15 mouse cellular contexts compared by ENCODE assay signal in genomic region chr7:74330117-74330857, GRCm38 (mm10).
DNase-seq lines count a peak whose midpoint lies in the region; ATAC-seq and TF ChIP-seq lines count a peak whose summit lies in the region.
"Had no signal": no experiment of that assay in that cellular context is flagged by ENCODE, and none has a peak within 500 bp of the region (broad histone marks: within the 10 kb centered on the region; RNA-seq: fewer than 3 reads in every experiment).

No protein-coding gene starts in this region.

- peak; percentile 61; the same call in 1 of the 2 replicates for ATAC-seq in limb, embryonic 11.5 days (ENCODE audit: insufficient number of reproducible peaks, low FRiP score, low TSS enrichment, low read depth)
- ATAC-seq in monocyte, adult 5-6 weeks (replicated peaks; ENCODE audit: insufficient number of reproducible peaks, low FRiP score, low TSS enrichment, poor library complexity, severe bottlenecking), result no peak
- ATAC-seq: CD4-positive, CD25-positive, alpha-beta regulatory T cell, adult 4 months; intestine, embryonic 16.5 days had no signal

- H3K27ac ChIP-seq in kidney, adult 2 months (ENCODE audit: insufficient read depth, low read depth, low read length), result no peak overlapping the region
- no peak overlapping the region for H3K27ac ChIP-seq in limb, embryonic 11.5 days (replicated peaks; ENCODE audit: low read depth, low read length)
- H3K27ac ChIP-seq: liver, embryonic 15.5 days had no signal

- H3K36me3 ChIP-seq in kidney, adult 2 months (ENCODE audit: control insufficient read depth, insufficient read depth, low read length), result no peaks in the 10 kb centered on the region; the same call in 1 of the 2 replicates
- H3K36me3 ChIP-seq in limb, embryonic 11.5 days (ENCODE audit: control insufficient read depth, insufficient read depth, low read length), result no peaks in the 10 kb centered on the region
- H3K36me3 ChIP-seq: liver, embryonic 15.5 days had no signal

- H3K9me3 ChIP-seq in limb, embryonic 11.5 days (ENCODE audit: control insufficient read depth, low read length), result no peaks in the 10 kb centered on the region
- H3K9me3 ChIP-seq: liver, embryonic 15.5 days had no signal

- no peak overlapping the region for H3K9ac ChIP-seq in limb, embryonic 11.5 days (ENCODE audit: low read length)
- H3K9ac ChIP-seq: liver, embryonic 15.5 days had no signal

- H3K4me2 ChIP-seq in limb, embryonic 11.5 days (ENCODE audit: low read depth, severe bottlenecking), result no peak overlapping the region
- H3K4me2 ChIP-seq: liver, embryonic 15.5 days had no signal

- H3K27me3 ChIP-seq in kidney, adult 2 months (replicated peaks; ENCODE audit: control insufficient read depth, insufficient read depth, low read length), result no peaks in the 10 kb centered on the region
- H3K27me3 ChIP-seq in limb, embryonic 11.5 days (ENCODE audit: control insufficient read depth, insufficient read depth, low read length), result no peaks in the 10 kb centered on the region
- H3K27me3 ChIP-seq: liver, embryonic 15.5 days had no signal

- peak; percentile 19 for DNase-seq in kidney, adult 2 months
- no peak for DNase-seq in kidney, postnatal 4 days
- peak; percentile 27 for DNase-seq in embryo, embryonic 10 days (ENCODE audit: low spot score)
- DNase-seq in embryo, embryonic 11.5 days (ENCODE audit: low read depth, low spot score), result peak; percentile 27
- DNase-seq in limb, embryonic 11.5 days (ENCODE audit: low spot score), result no peak
- no peak for DNase-seq in right cerebral cortex, postnatal 4 days
- DNase-seq: cerebellum, postnatal 25 days; gastrocnemius, postnatal 14 days; layer of hippocampus, adult 9-11 months; midbrain, embryonic 14.5 days; retina, postnatal 1 day had no signal

- no peaks in the 10 kb centered on the region for H3K4me1 ChIP-seq in kidney, adult 2 months (ENCODE audit: control insufficient read depth, insufficient read depth, low read length)
- H3K4me1 ChIP-seq in limb, embryonic 11.5 days (ENCODE audit: control insufficient read depth, insufficient read depth, low read length), result peaks cover 2% of the 10 kb centered on the region; the same call in 1 of the 2 replicates
- H3K4me1 ChIP-seq: liver, embryonic 15.5 days had no signal

- no peak for TF ChIP-seq POLR2A in kidney, adult 2 months (IDR thresholded peaks at IDR 0.05; ENCODE audit: low read depth, low read length)

- no peak overlapping the region for H3K4me3 ChIP-seq in kidney, adult 2 months (ENCODE audit: insufficient read depth, low read depth, low read length)
- no peak overlapping the region for H3K4me3 ChIP-seq in limb, embryonic 11.5 days (ENCODE audit: low read depth, low read length)
- H3K4me3 ChIP-seq: liver, embryonic 15.5 days had no signal

- no peak for TF ChIP-seq CTCF in kidney, adult 2 months (conservative IDR thresholded peaks at IDR 0.05; ENCODE audit: insufficient read depth, insufficient read length, low read depth, low read length)

- WGBS in kidney, adult 2 months, result 74% methylated on average over 7 of the region's 7 CpGs
- 55% methylated on average over 7 of the region's 7 CpGs for WGBS in limb, embryonic 11.5 days

Comparison
In these comparisons a context has a peak if more than half of its experiments do, and no peak if none do; other contexts are left out.
1. DNase-seq: peak in kidney, adult 2 months (single experiment), embryo, embryonic 10 days (single experiment) and embryo, embryonic 11.5 days (single experiment); none in kidney, postnatal 4 days (0 of 2), limb, embryonic 11.5 days (single experiment) and right cerebral cortex, postnatal 4 days (single experiment).